13 mouse cellular contexts compared by ENCODE assay signal in genomic region chr13:60743381-60744077, GRCm38 (mm10). TPM values are rescaled to one million over a fixed set of nuclear protein-coding genes. Genes with fewer than 3 reads are reported as not detected.
DNase-seq lines count a peak whose midpoint lies in the region; ATAC-seq and TF ChIP-seq lines count a peak whose summit lies in the region.
"Had no signal": no experiment of that assay in that cellular context is flagged by ENCODE, and none has a peak within 500 bp of the region (broad histone marks: within the 10 kb centered on the region; RNA-seq: fewer than 3 reads in every experiment).

No protein-coding gene starts in this region.

- no peak overlapping the region for H3K4me2 ChIP-seq in intestine, embryonic 16.5 days (ENCODE audit: low read depth, low read length)
- H3K4me2 ChIP-seq in intestine, postnatal 0 days (replicated peaks; ENCODE audit: low read depth): no peak overlapping the region
- peak overlapping the region; percentile 3 for H3K4me2 ChIP-seq in heart, embryonic 13.5 days
- H3K4me2 ChIP-seq in liver, embryonic 16.5 days (ENCODE audit: low read depth, low read length): peak overlapping the region; percentile 41

- H3K4me3 ChIP-seq in intestine, embryonic 16.5 days (ENCODE audit: low read length): no peak overlapping the region
- H3K4me3 ChIP-seq in intestine, postnatal 0 days (ENCODE audit: low read depth, low read length): no peak overlapping the region
- no peak overlapping the region for H3K4me3 ChIP-seq in bone marrow, adult 2 months (replicated peaks; ENCODE audit: control insufficient read depth, low read depth, low read length)
- H3K4me3 ChIP-seq in heart, embryonic 13.5 days: no peak overlapping the region
- no peak overlapping the region; the same call in 1 of the 2 replicates for H3K4me3 ChIP-seq in liver, embryonic 16.5 days (ENCODE audit: low read depth, low read length)

- WGBS in intestine, embryonic 16.5 days: 79% methylated on average over 13 of the region's 13 CpGs
- 75% methylated on average over 13 of the region's 13 CpGs for WGBS in intestine, postnatal 0 days
- 33% methylated on average over 13 of the region's 13 CpGs for WGBS in bone marrow, adult 2 months
- 46% methylated on average over 13 of the region's 13 CpGs for WGBS in heart, embryonic 13.5 days
- WGBS in liver, embryonic 16.5 days (ENCODE audit: insufficient replicate concordance): 24% methylated on average over 13 of the region's 13 CpGs

- H3K36me3 ChIP-seq in intestine, embryonic 16.5 days (ENCODE audit: control insufficient read depth, insufficient read depth, low read length): no peaks in the 10 kb centered on the region
- no peaks in the 10 kb centered on the region for H3K36me3 ChIP-seq in intestine, postnatal 0 days (ENCODE audit: control insufficient read depth, insufficient read depth)
- peaks cover 20% of the 10 kb centered on the region for H3K36me3 ChIP-seq in heart, embryonic 13.5 days
- H3K36me3 ChIP-seq in liver, embryonic 16.5 days (ENCODE audit: control insufficient read depth, insufficient read depth): peaks cover 4% of the 10 kb centered on the region

- H3K9ac ChIP-seq in intestine, embryonic 16.5 days (ENCODE audit: low read depth, low read length): 0 out of 2 replicates have a peak overlapping the region, but pooled peaks have one; percentile 7
- H3K9ac ChIP-seq in intestine, postnatal 0 days (ENCODE audit: low read depth, low read length): no peak overlapping the region
- H3K9ac ChIP-seq in heart, embryonic 13.5 days: no peak overlapping the region
- no peak overlapping the region for H3K9ac ChIP-seq in liver, embryonic 16.5 days (ENCODE audit: low read depth, low read length)

- H3K4me1 ChIP-seq in intestine, embryonic 16.5 days (ENCODE audit: control insufficient read depth, insufficient read depth, low read length): no peaks in the 10 kb centered on the region
- no peaks in the 10 kb centered on the region for H3K4me1 ChIP-seq in intestine, postnatal 0 days (replicated peaks; ENCODE audit: control insufficient read depth, insufficient read depth, low read length)
- peaks cover 5% of the 10 kb centered on the region for H3K4me1 ChIP-seq in bone marrow, adult 2 months (ENCODE audit: control insufficient read depth, insufficient read depth, low read length)
- H3K4me1 ChIP-seq in heart, embryonic 13.5 days: peaks cover 19% of the 10 kb centered on the region
- peaks cover 36% of the 10 kb centered on the region for H3K4me1 ChIP-seq in liver, embryonic 16.5 days (ENCODE audit: control insufficient read depth, low read depth, low read length)

- TF ChIP-seq CTCF in intestine, postnatal 0 days (IDR thresholded peaks at IDR 0.05; ENCODE audit: low read depth): no peak
- TF ChIP-seq CTCF in bone marrow, adult 2 months (IDR thresholded peaks at IDR 0.05; ENCODE audit: control insufficient read depth, insufficient read depth, low read length): no peak

- no peaks in the 10 kb centered on the region for H3K9me3 ChIP-seq in intestine, embryonic 16.5 days (ENCODE audit: control insufficient read depth, low read length)
- no peaks in the 10 kb centered on the region for H3K9me3 ChIP-seq in intestine, postnatal 0 days (ENCODE audit: control insufficient read depth)
- 0 out of 2 replicates have a peak, but pooled peaks cover 2% of the 10 kb centered on the region for H3K9me3 ChIP-seq in heart, embryonic 13.5 days
- H3K9me3 ChIP-seq in liver, embryonic 16.5 days (replicated peaks; ENCODE audit: control insufficient read depth, low read length): no peaks in the 10 kb centered on the region

- no peak for TF ChIP-seq POLR2A in bone marrow, adult 2 months (IDR thresholded peaks at IDR 0.05; ENCODE audit: borderline replicate concordance, control insufficient read depth, low read depth, low read length)

- no peaks in the 10 kb centered on the region for H3K27me3 ChIP-seq in intestine, embryonic 16.5 days (replicated peaks; ENCODE audit: control insufficient read depth, insufficient read depth, low read length)
- no peaks in the 10 kb centered on the region for H3K27me3 ChIP-seq in intestine, postnatal 0 days (replicated peaks; ENCODE audit: control insufficient read depth, insufficient read depth, low read length)
- no peaks in the 10 kb centered on the region for H3K27me3 ChIP-seq in heart, embryonic 13.5 days (replicated peaks)
- no peaks in the 10 kb centered on the region for H3K27me3 ChIP-seq in liver, embryonic 16.5 days (ENCODE audit: control insufficient read depth, insufficient read depth, low read depth, low read length)
- H3K27me3 ChIP-seq: CH12.LX had no signal

- peak; percentile 24; the same call in 1 of the 2 replicates for ATAC-seq in intestine, embryonic 16.5 days
- no peak for ATAC-seq in intestine, postnatal 0 days
- ATAC-seq in heart, embryonic 13.5 days (ENCODE audit: extremely low read depth, insufficient number of reproducible peaks, low FRiP score, low TSS enrichment): no peak
- ATAC-seq in liver, embryonic 16.5 days (ENCODE audit: low read depth): peak; percentile 65

- DNase-seq in adrenal gland, adult 18-20 months (ENCODE audit: low spot score in 2 of 2): no peak
- no peak for DNase-seq in urinary bladder, postnatal 10 days (ENCODE audit: low spot score)
- DNase-seq in ovary, postnatal 10 days (ENCODE audit: low spot score): no peak

- no peak overlapping the region for H3K27ac ChIP-seq in intestine, embryonic 16.5 days (ENCODE audit: low read length)
- H3K27ac ChIP-seq in intestine, postnatal 0 days (ENCODE audit: low read depth, low read length): no peak overlapping the region
- H3K27ac ChIP-seq in bone marrow, adult 2 months (ENCODE audit: control insufficient read depth, insufficient read depth, low read depth, low read length, poor library complexity): peak overlapping the region; percentile 47
- peak overlapping the region; percentile 65 for H3K27ac ChIP-seq in heart, embryonic 13.5 days (replicated peaks)
- H3K27ac ChIP-seq in liver, embryonic 16.5 days (ENCODE audit: low read length): peak overlapping the region; percentile 66

RNA-seq across cellular contexts. Expression of gene BC051665, which starts 42.6 kb away (rescaled TPM):
- not detected in 2 replicates for polyA plus RNA-seq in intestine, embryonic 16.5 days (2015; fragmentation: Nextera tagmentation; extraction: Ambion mirVana)
- not detected in 2 replicates for polyA plus RNA-seq in intestine, postnatal 0 days (2015; fragmentation: Nextera tagmentation; extraction: Ambion mirVana)
- not detected in 2 replicates for polyA plus RNA-seq in bone marrow, adult 2 months (2011; ENCODE audit: insufficient read depth, insufficient read length, low replicate concordance, missing spikeins)
- polyA plus RNA-seq in heart, embryonic 13.5 days (2015; fragmentation: Nextera tagmentation; extraction: Ambion mirVana): not detected in 2 replicates
- not detected in 2 replicates for polyA plus RNA-seq in liver, embryonic 16.5 days (2015; fragmentation: Nextera tagmentation; extraction: Ambion mirVana)
- total RNA-seq in adrenal gland, adult 18-20 months (2021): not detected
- total RNA-seq: CH12.LX; heart, postnatal 36 days; liver, adult 2 months had no signal
- polyA plus RNA-seq: cerebellum, adult 2 months; liver, adult 2 months; spleen, adult 2 months had no signal

RNA-seq across cellular contexts. Expression of gene Ctsll3, which starts 59.1 kb away (rescaled TPM):
- not detected in 2 replicates for polyA plus RNA-seq in intestine, embryonic 16.5 days (2015; fragmentation: Nextera tagmentation; extraction: Ambion mirVana)
- polyA plus RNA-seq in intestine, postnatal 0 days (2015; fragmentation: Nextera tagmentation; extraction: Ambion mirVana): not detected in 2 replicates
- not detected in 2 replicates for polyA plus RNA-seq in bone marrow, adult 2 months (2011; ENCODE audit: insufficient read depth, insufficient read length, low replicate concordance, missing spikeins)
- polyA plus RNA-seq in heart, embryonic 13.5 days (2015; fragmentation: Nextera tagmentation; extraction: Ambion mirVana): not detected in 2 replicates
- polyA plus RNA-seq in liver, embryonic 16.5 days (2015; fragmentation: Nextera tagmentation; extraction: Ambion mirVana): not detected in 2 replicates
- not detected for total RNA-seq in adrenal gland, adult 18-20 months (2021)
- total RNA-seq: CH12.LX; heart, postnatal 36 days; liver, adult 2 months had no signal
- polyA plus RNA-seq: cerebellum, adult 2 months; liver, adult 2 months; spleen, adult 2 months had no signal

Comparison
In these comparisons a context has a peak if more than half of its experiments do, and no peak if none do; other contexts are left out.
1. ATAC-seq: peak in intestine, embryonic 16.5 days (single experiment) and liver, embryonic 16.5 days (single experiment); none in intestine, postnatal 0 days (single experiment) and heart, embryonic 13.5 days (single experiment).
2. H3K27ac ChIP-seq: peak in bone marrow, adult 2 months (single experiment), heart, embryonic 13.5 days (single experiment) and liver, embryonic 16.5 days (single experiment); none in intestine, embryonic 16.5 days (single experiment) and intestine, postnatal 0 days (single experiment).
3. H3K4me2 ChIP-seq: peak in heart, embryonic 13.5 days (single experiment) and liver, embryonic 16.5 days (single experiment); none in intestine, embryonic 16.5 days (single experiment) and intestine, postnatal 0 days (single experiment).